Mouse (Mus musculus) left cerebral cortex, postnatal 36 days (tissue): ENCODE measurements at regions not wholly inside any gene's neighbourhood (a gene's known extent, or its start where the extent isn't known, plus 50 kb on each side); places are given as distances from the start of the nearest gene placed in this dataset.
"Not testable (repeated sequence)": the region's sequence is repeated elsewhere in the genome, so short reads cannot be mapped to it uniquely, and the experiment has no call there.

Experiments
- DNase-seq, 2 experiments: peaks; one replicate each; pipeline ENCODE4 v3.0.0; 2021 to 2022; ENCODE audit warnings: low spot score in 2 of 2, mixed read lengths in 1 of 2
- intact Hi-C: fragments of 180-260 bp; cut with DNase I; formaldehyde crosslinking; loops from one replicate; pipeline ENCODE4 v1.15.1; 2025

DNA sequence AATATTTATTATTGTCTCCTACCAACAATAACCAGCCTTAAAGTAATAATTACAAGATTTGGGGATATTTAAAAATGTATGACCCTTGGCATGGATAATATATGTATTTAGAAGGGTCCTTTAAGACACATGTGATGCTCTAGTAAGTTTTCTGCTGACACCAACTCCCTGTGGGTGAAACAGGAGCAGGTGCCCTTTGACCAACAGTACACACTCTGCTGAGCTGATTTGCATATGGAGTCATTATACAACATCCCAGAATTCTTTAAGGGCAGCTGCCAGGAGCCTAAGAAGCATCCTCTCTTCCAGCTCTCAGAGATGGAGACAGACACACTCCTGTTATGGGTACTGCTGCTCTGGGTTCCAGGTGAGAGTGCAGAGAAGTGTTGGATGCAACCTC lies 274.1 kb downstream of the Rpia start:
- DNase-seq, result no peak
- intact Hi-C loops, result no loop called here

DNA sequence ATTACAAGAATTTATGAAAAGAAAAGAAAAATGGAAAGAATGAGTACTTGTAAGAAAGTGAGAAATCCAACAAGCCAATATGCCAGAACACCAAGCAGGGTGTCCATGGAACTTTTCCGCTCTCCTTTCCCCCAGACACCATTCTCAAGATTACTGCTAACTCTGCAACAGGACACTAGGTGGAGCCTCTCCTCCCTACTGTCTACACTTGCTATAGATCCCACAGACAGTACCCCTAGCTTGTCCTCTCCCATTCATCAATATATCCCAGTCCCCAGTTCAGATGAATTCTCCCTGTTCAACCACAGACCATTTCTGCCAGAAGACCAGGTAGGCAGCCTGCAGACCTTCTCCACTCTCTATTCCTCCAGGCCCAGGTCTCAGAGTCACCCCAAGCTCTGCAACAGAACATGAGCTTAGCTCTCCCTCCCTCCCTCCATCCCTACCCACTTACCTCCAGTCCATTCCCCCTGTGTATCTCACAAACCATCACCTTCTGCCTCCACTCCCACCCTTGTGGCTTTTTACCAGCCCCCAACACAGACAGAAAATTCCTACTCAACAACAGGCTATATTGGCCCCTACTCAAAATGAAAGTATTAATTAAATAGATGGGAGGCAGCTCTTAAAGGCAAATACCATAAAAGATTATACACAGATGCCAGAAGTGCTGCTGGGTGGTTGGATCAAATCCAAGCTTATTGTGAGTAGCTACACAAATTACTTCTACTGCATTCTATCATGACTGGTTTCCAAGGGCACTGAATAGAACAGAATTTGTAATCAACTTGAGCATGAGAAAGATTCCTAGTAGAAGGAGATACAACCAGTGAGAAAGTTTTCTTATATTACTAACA lies 323.2 kb downstream of the Rpia start:
- intact Hi-C loops, result no loop called here
- DNase-seq, result no peak

DNA sequence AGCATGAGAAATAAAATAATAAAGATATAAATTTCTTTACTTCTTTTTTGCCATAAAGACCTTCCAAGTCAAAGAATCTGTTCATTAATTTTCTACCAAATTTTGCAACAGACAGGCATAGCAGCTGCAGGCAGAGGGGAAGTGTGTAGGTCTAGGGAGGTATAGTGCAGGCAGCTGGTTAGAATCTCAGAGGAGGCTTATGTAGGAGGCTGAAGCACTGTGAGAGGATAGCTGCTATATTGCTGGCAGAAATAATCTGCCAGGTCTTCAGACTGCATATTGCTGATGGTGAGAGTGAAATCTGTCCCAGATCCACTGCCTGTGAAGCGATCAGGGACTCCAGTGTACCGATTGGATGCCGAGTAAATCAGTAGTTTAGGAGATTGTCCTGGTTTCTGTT lies 334.8 kb downstream of the Rpia start:
- DNase-seq, result peak in 1 of 2 experiments; percentile 6
- intact Hi-C loops, result no loop called here

DNA sequence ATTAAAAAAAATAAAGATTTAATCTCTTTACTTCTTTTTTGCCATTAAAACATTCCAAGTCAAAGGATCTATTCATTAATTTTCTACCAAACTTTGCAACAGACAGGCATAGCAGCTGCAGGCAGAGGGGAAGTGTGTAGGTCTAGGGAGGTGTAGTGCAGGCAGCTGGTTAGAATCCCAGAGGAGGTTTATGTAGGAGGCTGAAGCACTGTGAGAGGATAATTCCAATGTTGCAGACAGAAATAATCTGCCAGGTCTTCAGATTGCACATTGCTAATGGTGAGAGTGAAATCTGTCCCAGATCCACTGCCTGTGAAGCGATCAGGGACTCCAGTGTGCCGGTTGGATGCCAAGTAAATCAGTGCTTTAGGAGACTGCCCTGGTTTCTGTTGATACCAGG lies 357.3 kb downstream of the Rpia start:
- intact Hi-C loops, DNase-seq: not testable (repeated sequence)

DNA sequence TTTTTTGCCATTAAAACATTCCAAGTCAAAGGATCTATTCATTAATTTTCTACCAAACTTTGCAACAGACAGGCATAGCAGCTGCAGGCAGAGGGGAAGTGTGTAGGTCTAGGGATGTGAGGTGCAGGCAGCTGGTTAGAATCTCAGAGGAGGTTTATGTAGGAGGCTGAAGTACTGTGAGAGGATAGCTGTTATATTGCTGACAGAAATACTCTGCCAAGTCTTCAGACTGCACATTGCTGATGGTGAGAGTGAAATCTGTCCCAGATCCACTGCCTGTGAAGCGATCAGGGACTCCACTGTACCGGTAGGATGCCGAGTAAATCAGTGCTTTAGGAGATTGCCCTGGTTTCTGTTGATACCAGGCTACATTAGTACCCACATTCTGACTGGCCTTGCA lies 385.7 kb downstream of the Rpia start:
- intact Hi-C loops, result not testable (repeated sequence)
- DNase-seq, result peak; percentile 10 to 23

DNA sequence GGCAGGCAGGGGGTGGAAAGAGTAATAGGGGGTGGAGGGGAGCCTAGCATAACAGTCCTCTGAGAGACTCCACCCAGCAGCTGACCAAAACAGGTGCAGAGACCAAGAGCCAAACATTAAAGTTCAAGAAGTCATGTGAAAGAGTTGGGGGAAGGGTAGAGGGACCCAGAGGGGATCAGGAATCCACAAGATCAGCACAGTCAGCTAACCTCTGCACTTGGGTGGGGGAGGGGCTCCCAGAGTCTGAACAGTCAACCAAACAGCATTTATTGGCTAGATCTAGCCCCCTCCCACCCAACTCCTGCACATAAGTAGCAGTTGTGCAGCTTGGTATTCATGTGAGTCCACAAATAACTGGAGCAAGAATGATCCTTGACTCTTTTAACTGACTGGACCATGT lies 402.2 kb downstream of the Rpia start:
- not testable (repeated sequence) for DNase-seq
- intact Hi-C loops, result loop anchor here (10.0 kb wide), 1 partner anchor 155 kb away; no protein-coding TSS in a partner anchor

DNA sequence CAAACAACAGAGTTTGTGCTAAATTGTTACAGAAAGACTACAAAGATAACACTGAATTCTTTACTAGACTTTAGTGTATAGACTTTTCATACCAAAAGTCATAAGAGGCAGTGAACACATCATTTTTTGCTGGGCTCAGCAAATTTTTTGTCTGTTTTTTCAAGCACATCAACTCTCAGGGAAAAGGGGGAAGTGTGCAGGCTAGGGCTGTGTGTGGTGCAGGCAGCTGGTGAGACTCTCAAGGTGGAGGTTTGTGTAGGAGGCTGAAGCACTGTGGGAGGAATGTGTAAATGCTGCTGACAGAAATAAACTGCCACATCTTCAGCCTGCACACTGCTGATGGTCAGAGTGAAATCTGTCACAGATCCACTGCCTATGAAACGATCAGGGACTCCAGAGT lies 405.6 kb downstream of the Rpia start:
- intact Hi-C loops, result loop anchor here (10.0 kb wide), 1 partner anchor 152 kb away; no protein-coding TSS in a partner anchor
- peak; percentile 54 to 57 for DNase-seq

DNA sequence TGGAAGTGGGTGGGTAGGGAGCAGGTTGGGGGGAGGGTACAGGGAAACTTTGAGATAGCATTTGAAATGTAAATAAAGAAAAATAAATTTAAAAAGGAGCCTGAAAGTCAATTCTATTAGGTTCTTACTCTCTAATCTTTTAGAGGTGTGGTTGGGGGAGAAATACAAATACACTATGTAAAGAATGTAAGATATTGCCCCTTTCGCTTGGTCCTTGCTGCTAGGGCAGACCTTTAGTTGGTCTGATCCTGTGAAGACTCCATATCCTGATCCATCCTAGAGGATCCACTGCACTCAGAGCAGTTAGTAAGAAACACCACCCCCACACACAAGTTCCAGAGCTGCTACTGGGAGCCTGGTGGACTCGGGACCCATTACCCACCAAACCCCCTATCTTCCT lies 412.7 kb downstream of the Rpia start:
- intact Hi-C loops, DNase-seq: not testable (repeated sequence)

DNA sequence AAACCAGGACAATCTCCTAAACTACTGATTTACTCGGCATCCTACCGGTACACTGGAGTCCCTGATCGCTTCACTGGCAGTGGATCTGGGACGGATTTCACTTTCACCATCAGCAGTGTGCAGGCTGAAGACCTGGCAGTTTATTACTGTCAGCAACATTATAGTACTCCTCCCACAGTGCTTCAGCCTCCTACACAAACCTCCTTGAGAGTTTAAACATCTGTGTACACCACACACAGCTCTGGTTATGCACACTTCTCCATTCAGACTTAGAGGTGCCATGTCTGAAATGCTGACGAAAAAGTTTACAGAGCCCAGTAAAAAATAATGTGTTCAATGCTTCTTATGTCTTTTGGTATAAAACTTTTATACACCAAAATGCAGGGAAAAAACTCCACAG lies 420.2 kb downstream of the Rpia start:
- DNase-seq, result not testable (repeated sequence)

DNA sequence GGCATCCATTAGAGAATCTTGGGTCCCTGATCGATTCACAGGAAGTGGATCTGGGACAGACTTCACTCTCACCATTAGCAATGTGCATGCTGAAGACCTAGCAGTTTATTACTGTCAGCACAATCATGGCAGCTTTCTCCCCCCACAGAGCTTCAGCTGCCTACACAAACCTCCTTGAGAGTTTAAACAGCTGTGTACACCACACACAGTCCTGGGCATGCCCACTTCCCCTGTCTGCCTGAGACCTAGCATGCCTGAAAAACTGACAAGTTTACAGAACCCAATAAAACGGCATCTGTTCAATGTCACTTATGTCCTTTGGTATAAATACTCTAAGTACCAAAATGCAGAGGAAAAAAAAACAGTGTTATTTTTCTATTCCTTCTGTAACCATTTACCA lies 435.7 kb downstream of the Rpia start:
- no peak for DNase-seq
- intact Hi-C loops, result loop anchor here (10.0 kb wide), 1 partner anchor 162 kb away; no protein-coding TSS in a partner anchor

More for the DNA sequence above, 420.2 kb downstream of the Rpia start:
- intact Hi-C loops, result not testable (repeated sequence)

DNA sequence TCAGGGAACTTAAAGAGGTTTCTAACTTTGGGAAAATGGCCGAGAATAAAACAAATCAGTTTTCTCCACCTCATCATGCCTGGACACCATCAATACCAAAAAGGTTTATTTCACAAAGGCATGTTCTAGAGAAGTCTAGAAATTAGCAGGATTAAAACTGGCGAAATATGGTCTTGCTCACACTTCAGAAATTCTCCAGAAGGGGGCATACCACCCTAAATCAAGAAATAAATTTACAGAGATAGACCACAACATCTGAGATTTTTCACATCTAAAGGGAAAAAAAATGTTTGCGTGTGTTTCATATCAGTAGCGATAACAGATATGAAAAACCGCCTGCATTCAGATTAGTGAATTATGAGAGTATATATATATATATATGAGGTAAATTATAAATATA lies 449.9 kb downstream of the Rpia start:
- no peak for DNase-seq
- intact Hi-C loops, result no loop called here

DNA sequence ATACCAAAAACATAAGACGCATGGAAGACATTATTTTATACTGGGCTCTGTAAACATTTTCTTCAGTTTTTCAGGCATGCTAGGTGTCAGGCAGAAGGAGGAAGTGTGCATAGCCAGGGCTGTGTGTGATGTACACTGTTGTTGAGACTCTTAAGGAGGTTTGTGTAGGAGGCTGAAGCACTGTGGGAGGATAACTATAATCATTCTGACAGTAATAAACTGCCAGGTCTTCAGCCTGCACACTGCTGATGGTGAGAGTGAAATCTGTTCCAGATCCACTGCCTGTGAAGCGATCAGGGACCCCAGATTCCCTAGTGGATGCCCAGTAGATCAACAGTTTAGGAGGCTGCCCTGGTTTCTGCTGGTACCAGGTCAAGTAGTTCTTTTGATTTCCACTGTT lies 451.3 kb downstream of the Rpia start:
- intact Hi-C loops, DNase-seq: not testable (repeated sequence)

DNA sequence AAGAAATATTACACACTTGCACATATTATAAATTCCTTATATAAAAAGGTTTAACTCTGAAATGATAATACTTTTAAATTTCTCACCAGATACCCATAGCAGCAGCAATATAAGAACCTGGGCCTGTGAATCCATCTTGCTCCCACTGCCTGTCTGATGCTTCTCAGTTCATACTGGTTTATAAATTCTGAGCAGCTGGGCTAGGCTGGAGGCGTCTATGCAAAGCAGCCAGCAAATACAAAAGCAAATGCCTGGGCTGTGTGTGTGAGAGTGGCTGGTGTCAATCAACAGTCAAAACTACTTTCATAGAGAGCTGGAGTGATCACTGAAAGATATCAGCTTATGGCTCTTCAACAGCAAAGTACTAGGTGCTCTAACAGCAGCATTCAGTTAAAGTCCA lies 476.7 kb downstream of the Rpia start:
- intact Hi-C loops, result no loop called here
- no peak for DNase-seq

DNA sequence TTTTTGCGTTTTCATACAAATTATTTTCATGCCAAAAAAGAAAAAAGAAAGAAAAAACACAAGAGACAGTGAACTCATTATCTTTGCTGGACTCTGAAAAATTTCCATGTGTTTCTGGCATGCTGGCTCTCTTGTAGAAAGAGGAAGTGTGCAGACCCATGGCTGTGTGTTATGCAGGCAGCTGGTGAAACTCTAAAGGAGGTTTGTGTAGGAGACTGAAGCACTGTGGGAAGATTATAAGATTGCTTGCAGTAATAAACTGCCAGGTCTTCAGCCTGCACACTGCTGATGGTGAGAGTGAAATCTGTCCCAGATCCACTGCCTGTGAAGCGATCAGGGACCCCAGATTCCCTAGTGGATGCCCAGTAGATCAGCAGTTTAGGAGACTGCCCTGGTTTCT lies 477.4 kb downstream of the Rpia start:
- intact Hi-C loops, result not testable (repeated sequence)
- DNase-seq, result peak; percentile 13 to 40

DNA sequence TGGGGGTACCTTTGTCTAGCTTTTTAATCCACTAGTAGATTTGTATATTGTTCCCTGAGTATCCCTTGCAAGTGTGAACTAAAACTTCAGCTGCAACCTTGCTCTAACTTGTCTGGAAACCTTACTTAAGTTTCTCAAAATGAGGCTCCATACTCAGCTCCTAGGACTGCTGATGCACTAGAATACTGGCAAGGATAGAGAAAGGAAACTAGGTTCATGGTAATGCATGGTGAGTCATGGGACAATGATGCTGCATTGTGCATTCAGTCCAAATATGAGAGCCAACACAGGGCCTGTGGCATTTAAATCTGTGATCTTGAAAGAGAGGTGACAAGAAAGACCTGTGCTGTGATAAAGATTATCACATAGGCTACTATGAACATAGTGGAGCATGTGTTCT lies 490.9 kb downstream of the Rpia start:
- intact Hi-C loops, result loop anchor here (5.0 kb wide), 1 partner anchor 224 kb away; no protein-coding TSS in a partner anchor
- DNase-seq, result not testable (repeated sequence)

DNA sequence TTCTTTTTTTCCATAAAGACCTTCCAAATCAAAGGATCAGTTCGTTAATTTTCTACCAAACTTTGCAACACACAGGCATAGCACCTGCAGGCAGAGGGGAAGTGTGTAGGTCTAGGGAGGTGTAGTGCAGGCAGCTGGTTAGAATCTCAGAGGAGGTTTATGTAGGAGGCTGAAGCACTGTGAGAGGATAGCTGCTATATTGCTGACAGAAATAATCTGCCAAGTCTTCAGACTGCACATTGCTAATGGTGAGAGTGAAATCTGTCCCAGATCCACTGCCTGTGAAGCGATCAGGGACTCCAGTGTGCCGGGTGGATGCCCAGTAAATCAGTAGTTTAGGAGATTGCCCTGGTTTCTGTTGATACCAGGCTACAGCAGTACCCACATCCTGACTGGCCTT lies 531.8 kb downstream of the Rpia start:
- intact Hi-C loops, result not testable (repeated sequence)
- peak; percentile 13 to 24 for DNase-seq

DNA sequence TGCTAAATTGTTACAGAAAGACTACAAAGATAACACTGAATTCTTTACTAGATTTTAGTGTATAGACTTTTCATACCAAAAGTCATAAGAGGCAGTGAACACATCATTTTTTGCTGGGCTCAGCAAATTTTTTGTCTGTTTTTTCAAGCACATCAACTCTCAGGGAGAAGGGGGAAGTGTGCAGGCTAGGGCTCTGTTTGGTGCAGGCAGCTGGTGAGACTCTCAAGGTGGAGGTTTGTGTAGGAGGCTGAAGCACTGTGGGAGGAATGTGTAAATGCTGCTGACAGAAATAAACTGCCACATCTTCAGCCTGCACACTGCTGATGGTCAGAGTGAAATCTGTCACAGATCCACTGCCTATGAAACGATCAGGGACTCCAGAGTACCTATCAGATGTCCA lies 551.9 kb downstream of the Rpia start:
- intact Hi-C loops, result not testable (repeated sequence)
- peak in 1 of 2 experiments; percentile 26 for DNase-seq

DNA sequence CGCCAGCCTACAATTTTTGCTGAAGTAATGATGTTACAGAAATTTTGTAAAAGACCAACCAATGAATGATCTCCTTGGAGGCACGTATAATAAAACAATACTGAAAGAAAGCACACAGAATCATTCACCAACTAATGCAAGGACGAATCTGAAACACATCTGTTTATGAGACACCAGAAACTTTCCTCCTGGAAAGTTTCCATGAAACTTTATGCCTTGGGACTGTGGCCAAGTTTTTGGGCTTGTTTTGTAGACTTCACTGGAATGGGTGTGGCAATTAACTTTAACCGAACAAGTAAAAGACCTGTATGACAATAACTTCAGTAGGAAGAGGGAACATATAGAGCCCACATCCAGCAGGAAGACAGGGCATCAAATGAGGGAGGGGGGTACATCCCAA lies 564.9 kb downstream of the Rpia start:
- intact Hi-C loops, result no loop called here
- no peak for DNase-seq

DNA sequence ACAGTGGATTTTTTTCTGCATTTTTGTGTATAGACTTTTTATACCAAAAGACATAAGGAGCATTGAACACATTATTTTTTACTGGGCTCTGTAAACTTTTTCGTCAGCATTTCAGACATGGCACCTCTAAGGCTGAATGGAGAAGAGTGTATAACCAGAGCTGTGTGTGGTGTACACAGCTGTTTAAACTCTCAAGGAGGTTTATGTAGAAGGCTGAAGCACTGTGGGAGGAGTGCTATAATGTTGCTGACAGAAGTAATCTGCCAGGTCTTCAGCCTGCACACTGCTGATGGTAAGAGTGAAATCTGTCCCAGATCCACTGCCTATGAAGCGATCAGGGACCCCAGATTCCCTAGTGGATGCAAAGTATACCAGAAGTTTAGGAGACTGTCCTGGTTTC lies 575.4 kb downstream of the Rpia start:
- DNase-seq, intact Hi-C loops: not testable (repeated sequence)

DNA sequence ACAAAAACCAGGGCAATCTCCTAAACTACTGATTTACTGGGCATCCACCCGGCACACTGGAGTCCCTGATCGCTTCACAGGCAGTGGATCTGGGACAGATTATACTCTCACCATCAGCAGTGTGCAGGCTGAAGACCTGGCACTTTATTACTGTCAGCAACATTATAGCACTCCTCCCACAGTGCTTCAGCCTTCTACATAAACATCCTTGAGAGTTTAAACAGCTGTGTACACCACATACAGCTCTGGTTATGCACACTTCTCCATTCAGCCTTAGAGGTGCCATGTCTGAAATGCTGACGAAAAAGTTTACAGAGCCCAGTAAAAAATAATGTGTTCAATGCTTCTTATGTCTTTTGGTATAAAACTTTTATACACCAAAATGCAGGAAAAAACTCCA lies 576.3 kb downstream of the Rpia start:
- intact Hi-C loops, DNase-seq: not testable (repeated sequence)
